Mouse (Mus musculus): Measurements from ENCODE around the gene Pex26. TPM values are rescaled to one million over a fixed set of nuclear protein-coding genes. Genes with fewer than 3 reads are reported as not detected.
A peak's percentile ranks its signal among the peaks of the same experiment; 100 is the strongest.

Pex26 gene
- total RNA-seq, 2 experiments from 2014 or later, result 6.9 to 7.1 TPM

- intact Hi-C loops (cut with DNase I), result no loop called here
- no peak for DNase-seq (ENCODE audit: low spot score)
These were observed 23.3 kb upstream of the Pex26 start for GRCm38 (mm10) chr6:121160126-121160525.

- intact Hi-C loops (cut with DNase I), result no loop called here
- DNase-seq (ENCODE audit: low spot score), result no peak
These were observed 20.9 kb upstream of the Pex26 start for GRCm38 (mm10) chr6:121162616-121163015.

DNA sequence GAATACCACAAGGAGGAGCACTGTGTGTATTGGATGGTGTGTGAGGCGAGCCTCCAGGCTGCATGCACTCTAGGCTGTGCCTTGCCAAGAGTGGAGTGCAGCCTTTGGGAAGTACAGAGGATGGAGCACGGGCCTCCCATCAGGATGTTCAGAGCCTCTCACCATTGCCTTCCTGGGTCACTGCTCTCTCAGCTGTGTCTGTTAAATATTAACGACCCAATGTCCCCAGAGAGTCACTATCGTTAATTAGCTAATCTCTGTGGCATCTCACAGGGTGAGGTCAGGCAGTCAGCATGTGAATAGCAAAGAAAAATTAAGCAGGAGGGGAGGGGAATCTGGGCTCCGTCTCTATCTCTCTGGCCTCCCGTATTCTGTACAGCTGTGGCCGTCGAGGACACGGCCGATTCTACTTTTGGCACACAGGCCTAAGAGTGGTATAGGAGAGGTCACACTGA lies 17.3 kb upstream of the Pex26 start:
- intact Hi-C loops (cut with DNase I), result no loop called here
- no peak for DNase-seq (ENCODE audit: low spot score)

GRCm38 (mm10) chr6:121167381-121167975 lies 16.0 kb upstream of the Pex26 start:
- no peak for DNase-seq (ENCODE audit: low spot score)
- intact Hi-C loops (cut with DNase I), result no loop called here

DNA sequence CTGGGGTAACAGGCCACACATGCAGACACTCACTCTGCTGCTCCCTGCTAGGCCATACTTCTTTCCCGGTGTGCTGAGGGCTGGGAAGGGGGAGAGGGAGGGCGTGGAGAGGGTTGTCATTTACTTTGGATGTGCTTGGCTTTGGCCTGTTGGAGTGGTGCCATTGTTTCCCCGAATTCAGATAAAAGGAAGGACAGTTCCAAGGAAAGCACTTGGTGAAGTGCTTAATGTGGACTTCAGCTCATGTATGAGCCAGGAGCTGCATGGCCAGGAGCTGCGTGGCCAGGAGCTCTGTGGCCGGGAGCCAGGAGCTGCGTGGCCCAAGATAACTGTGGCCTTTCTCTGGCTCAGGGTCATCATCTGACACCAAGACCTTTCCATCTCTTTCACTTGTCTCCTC lies 12.4 kb upstream of the Pex26 start:
- intact Hi-C loops (cut with DNase I), result no loop called here
- DNase-seq (ENCODE audit: low spot score), result peak; percentile 63

DNA sequence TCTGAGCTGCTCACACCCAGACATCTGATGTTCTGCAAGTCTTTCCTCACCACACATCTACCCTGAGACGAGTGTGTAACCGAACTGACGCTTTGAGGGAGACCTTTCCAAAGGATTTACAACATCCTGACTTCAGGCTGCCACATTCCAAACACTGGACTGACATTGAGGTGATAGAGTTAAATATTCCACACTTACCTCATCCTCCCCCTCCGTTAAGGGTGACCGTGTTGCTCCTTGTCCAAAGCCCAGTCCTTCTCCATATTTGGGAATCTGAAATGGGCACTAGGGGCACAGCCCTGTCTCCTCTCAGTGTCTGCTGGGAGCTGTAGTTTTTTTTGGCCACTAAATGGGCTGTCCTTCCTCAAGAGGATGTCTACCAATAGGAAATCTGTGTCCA lies 10.0 kb upstream of the Pex26 start:
- intact Hi-C loops (cut with DNase I), result no loop called here
- no peak for DNase-seq (ENCODE audit: low spot score)

DNA sequence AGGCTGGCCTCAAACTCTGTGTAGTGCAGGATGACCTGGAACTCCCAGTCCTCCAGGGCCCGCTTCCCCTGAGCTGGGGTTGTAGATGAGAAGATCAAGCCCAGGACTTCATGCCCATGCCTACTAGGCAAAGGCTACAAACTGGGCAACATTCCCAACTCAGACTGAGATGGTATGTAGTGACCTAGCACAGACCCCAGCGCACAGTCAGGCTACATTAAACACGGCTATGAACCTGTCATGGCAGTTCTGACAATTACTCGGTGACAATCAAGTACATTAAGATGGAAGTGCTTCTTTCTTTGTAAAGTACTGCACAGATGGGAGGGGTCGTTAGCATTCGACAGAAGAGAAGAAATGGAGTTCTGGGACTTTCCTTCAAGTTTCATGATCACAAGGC lies 8.7 kb upstream of the Pex26 start:
- DNase-seq (ENCODE audit: low spot score), result no peak
- intact Hi-C loops (cut with DNase I), result no loop called here

DNA sequence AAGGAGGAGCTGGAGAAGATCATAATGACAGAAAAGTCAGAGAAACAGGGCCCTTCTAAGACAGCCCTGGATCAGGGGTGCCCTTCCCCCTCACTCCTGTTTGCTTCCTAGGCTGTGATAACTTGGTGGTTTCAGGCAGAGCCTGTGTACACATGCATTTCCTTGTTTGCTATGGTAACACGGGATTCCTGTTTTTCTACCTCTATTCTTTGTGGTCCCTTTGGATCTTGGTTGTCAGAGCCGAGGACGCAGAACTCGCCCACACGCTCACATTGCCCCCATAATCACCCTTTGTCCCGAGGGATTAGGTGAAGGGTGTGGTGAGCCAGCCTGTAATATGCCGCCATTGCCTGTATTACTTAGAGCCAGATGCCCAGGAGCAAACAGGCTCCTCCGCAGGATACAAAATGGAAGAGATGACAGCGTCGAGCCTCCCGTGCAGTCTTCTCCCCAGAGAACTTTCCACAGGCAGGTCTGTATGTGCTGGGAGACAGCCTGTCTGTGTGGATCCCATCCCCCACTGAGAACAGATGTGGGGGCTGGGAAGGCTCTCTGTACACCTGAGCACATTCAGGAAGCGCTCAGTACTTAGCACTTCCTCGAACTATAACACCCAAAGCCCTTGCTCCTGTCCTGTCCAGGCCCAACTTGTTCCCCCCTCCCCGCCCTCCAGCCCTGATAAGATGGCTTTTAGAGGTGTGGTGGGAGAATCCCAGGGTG lies 7.3 kb upstream of the Pex26 start:
- no peak for DNase-seq (ENCODE audit: low spot score)
- intact Hi-C loops (cut with DNase I), result loop anchor here (2.0 kb wide), 1 partner anchor 277 kb away; no protein-coding TSS in a partner anchor

- DNase-seq (ENCODE audit: low spot score), result no peak
- intact Hi-C loops (cut with DNase I), result loop anchor here (2.0 kb wide), 1 partner anchor 278 kb away; no protein-coding TSS in a partner anchor
These were observed 6.8 kb upstream of the Pex26 start for GRCm38 (mm10) chr6:121176731-121177098.

DNA sequence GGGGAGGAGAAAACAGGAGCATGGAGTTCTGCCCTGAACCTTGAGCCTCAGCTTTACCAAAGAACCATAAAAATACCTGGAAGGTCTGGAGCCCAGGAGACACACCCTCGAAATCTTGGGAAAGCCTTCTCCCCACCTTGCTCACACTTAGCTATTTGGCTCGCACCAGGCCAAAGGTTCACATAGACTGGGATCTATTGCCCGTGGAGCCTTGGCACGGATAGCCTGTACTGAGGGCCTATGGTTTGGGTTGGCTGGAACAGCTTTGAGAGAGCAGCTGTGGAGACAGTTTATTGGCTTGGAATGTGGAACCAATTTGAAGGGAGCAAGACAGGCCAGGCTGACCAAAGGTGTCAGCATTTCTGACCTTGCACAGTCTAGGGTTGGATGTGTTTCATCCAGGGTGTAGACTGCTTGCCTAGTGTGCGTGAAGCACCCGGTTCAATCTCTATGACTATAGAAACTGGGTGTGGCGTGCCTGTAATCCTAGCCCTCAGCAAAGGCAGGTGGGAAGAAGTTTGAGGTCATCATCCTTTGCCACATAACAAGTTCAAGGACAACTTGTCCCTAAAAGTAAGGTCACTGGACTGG lies 6.3 kb upstream of the Pex26 start:
- intact Hi-C loops (cut with DNase I), result loop anchor here (2.0 kb wide), 1 partner anchor 278 kb away; no protein-coding TSS in a partner anchor
- no peak for DNase-seq (ENCODE audit: low spot score)

GRCm38 (mm10) chr6:121178700-121179358 lies 4.6 kb upstream of the Pex26 start:
- intact Hi-C loops (cut with DNase I), result loop anchor here (1.0 to 2.0 kb wide), 3 partner anchors 48 to 206 kb away; partner anchors contain the start of gene Mical3
- DNase-seq (ENCODE audit: low spot score), result no peak

GRCm38 (mm10) chr6:121179846-121180245 lies 3.6 kb upstream of the Pex26 start:
- DNase-seq (ENCODE audit: low spot score), result no peak
- intact Hi-C loops (cut with DNase I), result loop anchor here (2.0 to 5.0 kb wide), 3 partner anchors 49 to 263 kb away; partner anchors contain the start of genes Bid and Mical3

DNA sequence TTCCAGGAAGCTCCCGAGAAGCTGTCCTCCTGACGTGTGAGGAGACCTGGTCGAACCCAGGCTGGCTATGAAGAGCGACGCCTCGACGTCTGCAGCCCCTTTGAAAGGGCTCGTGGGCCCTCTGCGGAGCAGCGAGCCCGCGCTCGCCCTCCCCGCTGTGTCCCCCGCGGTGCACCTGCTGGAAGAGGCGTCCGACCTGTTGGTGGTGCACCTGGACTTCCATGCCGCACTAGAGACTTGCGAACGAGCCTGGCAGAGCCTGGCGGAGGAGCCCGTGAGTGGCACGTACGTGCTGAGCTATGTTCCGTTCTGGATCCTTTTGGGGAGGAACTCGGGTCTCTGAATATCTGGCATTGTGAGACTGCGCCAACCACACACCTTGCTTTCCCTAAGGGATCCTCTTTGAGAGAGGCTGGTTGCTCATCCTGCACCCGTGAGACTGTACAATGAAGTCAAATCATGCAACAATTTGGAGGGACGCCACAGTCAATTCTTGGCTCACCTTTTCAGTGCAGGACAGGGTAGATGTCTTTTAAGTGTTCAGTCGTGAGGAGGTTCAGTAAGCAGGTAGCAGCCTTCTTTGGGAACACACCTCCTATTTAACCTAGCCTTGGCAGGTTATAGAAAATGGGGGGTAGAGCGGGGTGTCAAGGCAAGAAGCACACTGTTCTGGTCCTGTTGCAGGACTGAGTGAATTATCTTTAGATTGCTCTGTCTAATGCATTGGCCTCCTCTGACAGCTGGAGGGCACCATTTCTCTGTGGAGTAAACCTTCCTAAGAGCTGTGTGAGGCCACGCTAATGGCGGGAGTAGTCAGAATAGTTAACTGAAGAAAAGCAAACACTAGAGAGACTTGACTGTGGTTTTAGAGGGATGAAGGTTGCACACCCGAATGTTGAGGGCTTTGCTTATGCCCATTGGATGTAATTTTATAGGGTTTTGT lies 1.0 kb downstream of the Pex26 start:
- DNase-seq (ENCODE audit: low spot score), result no peak
- intact Hi-C loops (cut with DNase I), result loop anchor here (2.0 to 5.0 kb wide), 4 partner anchors 78 to 428 kb away; partner anchors contain the start of gene Bid

DNA sequence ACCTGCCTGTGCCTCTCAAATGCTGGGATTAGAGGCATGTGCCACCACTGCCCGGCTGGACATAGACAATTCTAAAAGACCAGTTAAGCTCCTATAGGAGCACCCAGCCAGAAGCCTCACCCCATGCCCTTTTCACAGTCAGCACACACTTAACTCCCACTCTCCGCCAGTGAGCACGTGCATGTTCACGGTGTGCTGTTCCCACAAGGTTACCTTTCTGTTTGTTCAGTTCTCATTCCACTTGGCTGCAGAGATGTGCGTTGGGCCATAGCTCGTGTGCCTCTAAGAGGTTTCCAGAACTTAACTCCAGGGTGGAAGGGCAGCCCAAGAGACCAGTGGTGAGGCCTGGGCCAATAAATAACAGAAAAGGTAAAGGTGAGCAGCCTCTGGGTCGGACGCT lies 1.8 kb downstream of the Pex26 start:
- DNase-seq (ENCODE audit: low spot score), result no peak
- intact Hi-C loops (cut with DNase I), result loop anchor here (2.0 to 5.0 kb wide), 3 partner anchors 77 to 427 kb away; no protein-coding TSS in a partner anchor

DNA sequence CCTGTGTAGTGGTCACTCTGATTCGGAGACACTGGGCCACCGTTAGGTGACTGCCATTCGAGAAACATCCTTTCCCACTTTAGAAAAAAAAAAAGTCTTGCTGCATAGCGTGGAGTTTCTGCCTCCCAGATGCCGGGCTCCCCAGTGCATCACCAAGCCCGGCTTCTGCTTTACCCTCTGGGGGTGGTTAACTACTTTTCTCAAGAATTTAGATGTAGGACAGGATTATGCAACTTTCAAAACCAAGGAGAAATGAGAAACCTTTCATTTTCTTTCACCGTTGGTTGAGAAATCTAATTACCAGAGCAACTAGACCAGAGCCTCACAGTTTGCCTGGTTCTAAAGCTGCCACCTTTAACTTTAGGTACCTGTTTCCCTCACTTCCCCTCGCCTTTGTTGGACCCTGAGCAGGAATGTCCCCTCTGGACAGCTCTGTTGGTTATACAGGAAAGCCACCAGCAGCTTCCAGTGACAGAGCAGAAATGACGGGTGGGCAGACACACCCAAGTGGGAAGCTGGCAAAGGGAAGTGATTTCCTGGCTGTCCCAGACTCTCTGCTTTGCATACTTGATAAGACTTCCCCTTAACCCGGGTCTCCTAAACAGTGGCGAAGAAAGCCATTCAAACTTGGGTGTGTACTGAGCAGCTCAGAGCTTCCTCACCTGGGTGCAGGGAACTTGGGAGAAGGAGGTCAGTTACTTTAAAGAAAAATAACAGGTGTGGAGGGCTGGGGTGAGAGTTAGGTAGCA lies 8.0 kb downstream of the Pex26 start:
- DNase-seq (ENCODE audit: low spot score), result no peak
- intact Hi-C loops (cut with DNase I), result loop anchor here (5.0 kb wide), 1 partner anchor 46 kb away; no protein-coding TSS in a partner anchor

DNA sequence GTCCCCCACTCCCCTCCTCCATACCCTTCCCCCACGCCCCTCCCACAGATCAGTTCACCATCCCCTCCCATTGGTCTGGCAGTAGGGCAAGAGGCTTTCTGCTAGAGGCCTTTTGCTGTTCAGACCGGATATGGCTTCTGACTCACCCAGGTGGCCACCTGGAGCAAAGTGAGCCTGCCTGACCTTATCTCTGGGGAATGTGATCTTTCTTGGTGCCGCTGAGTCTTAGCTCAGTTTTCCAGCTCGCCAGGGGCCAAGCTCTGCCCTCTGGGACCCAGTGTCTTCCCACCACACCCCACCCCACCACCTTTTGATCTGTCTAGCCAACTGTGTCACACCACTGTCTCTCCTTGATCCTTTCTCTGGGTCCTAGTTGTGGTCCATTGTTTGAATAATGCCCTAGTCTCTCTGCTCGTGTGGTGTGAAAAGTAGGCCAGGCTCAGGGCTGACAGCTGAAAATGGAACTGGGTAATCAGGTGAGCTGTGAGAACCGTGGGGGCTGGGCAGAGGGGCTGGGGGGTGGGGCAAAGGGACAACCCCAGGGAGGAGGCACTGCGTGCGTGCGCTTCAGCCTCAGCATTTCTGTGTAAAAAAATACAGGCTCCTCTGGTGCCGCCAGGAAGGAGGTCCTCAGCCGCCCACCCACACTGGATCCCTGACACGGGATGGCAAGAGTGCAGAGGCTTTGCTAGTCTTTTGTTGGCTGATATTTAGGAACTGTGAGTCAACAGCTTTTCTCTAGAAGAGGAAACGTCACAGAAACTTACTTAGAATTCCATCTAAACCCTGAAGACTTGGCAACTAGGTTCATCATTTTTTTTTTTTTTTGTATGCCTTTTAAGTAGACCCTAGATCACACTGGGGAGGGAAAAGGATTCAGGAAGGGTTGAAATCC lies 10.8 kb downstream of the Pex26 start:
- DNase-seq (ENCODE audit: low spot score), result no peak
- intact Hi-C loops (cut with DNase I), result loop anchor here (5.0 kb wide), 1 partner anchor 43 kb away; no protein-coding TSS in a partner anchor

DNA sequence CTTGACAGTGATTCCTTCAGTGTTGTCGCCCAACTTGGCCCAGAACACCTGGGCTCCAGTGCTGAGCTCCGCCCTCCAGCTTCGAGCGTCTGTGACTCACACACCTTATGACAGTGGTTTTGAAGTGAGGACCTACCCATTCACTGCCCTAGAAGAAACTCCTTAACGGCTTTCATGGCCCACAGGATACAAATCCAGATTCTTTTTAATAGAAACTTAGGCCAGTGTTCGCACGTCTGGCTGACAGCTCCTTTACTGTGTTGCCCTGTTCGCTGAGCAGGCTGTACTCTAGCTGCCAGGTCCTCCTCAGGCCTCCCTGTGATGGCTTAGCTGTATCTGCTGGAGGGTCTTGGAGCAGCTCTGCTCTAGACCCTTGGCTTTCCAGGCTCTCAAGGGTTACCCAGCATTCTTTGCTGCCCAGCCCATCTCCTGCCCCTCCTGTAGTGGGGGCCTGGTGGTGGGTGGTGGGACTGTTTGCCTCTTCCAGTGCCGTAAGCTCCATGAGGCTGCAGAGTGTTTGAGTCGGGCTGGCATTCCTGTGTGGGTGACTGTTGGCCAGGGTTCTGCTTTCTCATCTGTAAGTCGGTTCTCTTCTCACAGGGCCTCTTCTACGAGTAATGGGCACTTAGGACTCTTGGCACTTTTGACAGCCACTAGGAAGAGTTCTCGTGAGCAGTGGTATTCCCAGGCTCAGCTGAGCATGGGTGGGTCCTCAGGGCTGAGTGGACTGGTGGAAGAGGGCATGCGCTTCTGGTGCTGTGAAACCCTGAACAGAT lies 11.7 kb downstream of the Pex26 start:
- intact Hi-C loops (cut with DNase I), result loop anchor here (5.0 kb wide), 1 partner anchor 42 kb away; no protein-coding TSS in a partner anchor
- DNase-seq (ENCODE audit: low spot score), result no peak

Measured in heart, postnatal 25 days (tissue).